Mouse (Mus musculus): ENCODE results near the gene Fhad1.
"Not testable (repeated sequence)": the region's sequence is repeated elsewhere in the genome, so short reads cannot be mapped to it uniquely, and the experiment has no call there.

DNA sequence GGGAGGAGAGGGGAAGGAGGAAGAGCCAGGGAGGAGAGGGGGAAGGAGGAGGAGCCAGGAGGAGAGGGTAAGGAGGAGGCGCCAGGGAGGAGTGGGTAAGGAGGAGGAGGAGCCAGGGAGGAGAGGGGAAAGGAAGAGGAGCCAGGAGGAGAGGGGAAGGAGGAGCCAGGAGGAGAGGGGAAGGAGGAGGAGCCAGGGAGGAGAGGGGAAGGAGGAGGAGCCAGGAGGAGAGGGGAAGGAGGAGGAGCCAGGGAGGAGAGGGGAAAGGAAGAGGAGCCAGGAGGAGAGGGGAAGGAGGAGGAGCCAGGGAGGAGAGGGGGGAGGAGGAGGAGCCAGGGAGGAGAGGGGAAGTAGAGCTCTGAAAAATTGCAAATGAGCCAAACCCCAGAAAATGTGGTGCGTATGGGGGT, 20.8 kb downstream of the Fhad1 start:
- TF ChIP-seq CTCF (conservative IDR thresholded peaks at IDR 0.05; ENCODE audit: insufficient read depth, insufficient read length, low read depth, low read length); POLR2A (IDR thresholded peaks at IDR 0.05; ENCODE audit: low read depth, low read length): not testable (repeated sequence)

Measured in kidney, adult 2 months (tissue).